Mouse (Mus musculus) limb, embryonic 10.5 days (tissue): ENCODE measurements around the gene Prickle3. TPM values are rescaled to one million over a fixed set of nuclear protein-coding genes. Genes with fewer than 3 reads are reported as not detected.

ENCODE experiments used
- DNase-seq: peaks from one replicate; pipeline ENCODE4 v3.0.0-alpha.2; 2017; ENCODE audit warnings: low spot score
- H3K27ac ChIP-seq: fragments of 300-500 bp; sonication (generic); 2 replicates; pipeline ENCODE4 v1.5.1; 2016; ENCODE audit warnings: mild to moderate bottlenecking
- H3K27me3 ChIP-seq: fragments of 300-500 bp; sonication (generic); 2 replicates; pipeline ENCODE4 v1.6.1; 2016; ENCODE audit warnings: low read depth, mild to moderate bottlenecking; ENCODE audit not compliant: poor library complexity, severe bottlenecking
- H3K36me3 ChIP-seq: fragments of 300-500 bp; sonication (generic); 2 replicates; pipeline ENCODE4 v1.6.1; 2016; ENCODE audit warnings: mild to moderate bottlenecking, moderate library complexity
- H3K4me1 ChIP-seq: fragments of 300-500 bp; sonication (generic); 2 replicates; pipeline ENCODE4 v1.6.1; 2016
- H3K4me3 ChIP-seq: fragments of 300-500 bp; sonication (generic); 2 replicates; pipeline ENCODE4 v1.5.1; 2016; ENCODE audit warnings: mild to moderate bottlenecking, moderate library complexity
- H3K9me3 ChIP-seq: fragments of 300-500 bp; sonication (generic); replicated peaks from 2 replicates; pipeline ENCODE4 v1.6.1; 2016; ENCODE audit warnings: mild to moderate bottlenecking
- WGBS: fragments of 180-500 bp; shearing (Covaris S2); methylation state at CpG from one replicate; pipeline ENCODE4 v1.1.7; 2016; 5-methylcytosine and 5-hydroxymethylcytosine counted together
- polyA plus RNA-seq: library from polyadenylated mRNA; unstranded; fragments of >200 nt; fragmentation: Nextera tagmentation; extraction: Ambion mirVana; gene quantifications from 2 replicates; pipeline ENCODE4 v1.2.1, GENCODE M21; 2016

Gene Prickle3
- polyA plus RNA-seq: 6.4 and 9.1 TPM in 2 replicates

- no peaks in the 10 kb centered on the region for H3K9me3 ChIP-seq
- H3K4me3 ChIP-seq: peak within 1 kb of the TSS; percentile 55
- peaks cover 27% of the 10 kb centered on the region for H3K4me1 ChIP-seq
- no peaks in the 10 kb centered on the region for H3K27me3 ChIP-seq
- no peaks in the 10 kb centered on the region for H3K36me3 ChIP-seq
- H3K27ac ChIP-seq: peak within 1 kb of the TSS; percentile 85
- WGBS: 5% methylated on average over 26 of the region's 26 CpGs
- DNase-seq: peak; percentile 40
These were observed at the start of gene Prickle3 for GRCm38 (mm10) chrX:7657221-7657639. TSS of gene Prickle3 (plus strand) at chrX:7657260.

DNA sequence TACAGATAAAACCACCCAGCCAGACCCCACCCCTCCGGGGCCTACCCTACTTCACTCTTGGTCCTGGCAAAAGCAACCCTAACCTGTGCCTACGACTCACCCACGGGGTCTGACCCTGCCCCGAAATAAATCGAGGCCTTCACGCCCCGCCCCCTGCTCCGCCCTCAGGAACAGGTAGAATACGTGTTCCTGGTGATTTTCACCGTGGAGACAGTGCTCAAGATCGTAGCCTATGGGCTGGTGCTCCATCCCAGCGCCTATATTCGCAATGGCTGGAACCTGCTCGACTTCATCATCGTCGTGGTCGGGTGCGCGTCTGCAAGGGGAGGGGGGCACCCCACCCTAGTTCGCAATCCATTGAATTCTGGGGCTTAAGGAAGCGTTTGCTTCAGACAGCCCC, 47.0 kb upstream of the Prickle3 start:
- H3K27ac ChIP-seq: no peak overlapping the region
- DNase-seq: no peak
- 0 out of 2 replicates have a peak, but pooled peaks cover 3% of the 10 kb centered on the region for H3K4me1 ChIP-seq
- peak overlapping the region; percentile 50 for H3K4me3 ChIP-seq
- WGBS: 25% methylated on average over 21 of the region's 21 CpGs
- no peaks in the 10 kb centered on the region for H3K36me3 ChIP-seq
- peaks cover 21% of the 10 kb centered on the region for H3K27me3 ChIP-seq
- no peaks in the 10 kb centered on the region for H3K9me3 ChIP-seq

DNA sequence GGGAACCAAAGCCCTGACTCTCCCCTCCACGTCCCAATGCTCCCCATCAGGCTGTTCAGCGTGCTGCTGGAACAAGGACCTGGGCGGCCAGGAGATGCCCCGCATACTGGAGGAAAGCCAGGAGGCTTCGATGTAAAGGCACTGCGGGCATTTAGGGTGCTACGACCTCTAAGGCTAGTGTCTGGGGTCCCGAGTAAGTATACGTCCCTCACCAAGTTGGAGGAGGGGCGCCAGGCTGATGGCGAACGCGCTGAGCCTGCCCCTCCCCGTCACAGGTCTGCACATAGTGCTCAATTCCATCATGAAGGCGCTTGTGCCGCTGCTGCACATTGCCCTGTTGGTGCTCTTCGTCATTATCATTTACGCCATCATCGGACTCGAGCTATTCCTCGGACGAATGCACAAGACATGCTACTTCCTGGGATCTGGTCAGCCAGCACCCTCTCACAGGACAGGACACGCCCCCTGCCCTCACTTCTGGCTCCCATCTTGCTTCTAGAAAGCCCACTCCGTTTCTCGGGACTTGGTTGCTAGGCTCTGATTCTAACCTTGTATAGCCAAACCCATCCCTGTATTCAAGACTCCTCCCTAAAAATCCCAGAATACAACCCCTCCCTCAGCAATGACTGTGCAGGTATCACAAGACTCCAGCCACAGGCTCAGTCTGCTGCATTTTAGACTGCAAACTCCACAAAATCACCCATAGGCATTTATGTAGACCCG, 46.4 kb upstream of the Prickle3 start:
- H3K36me3 ChIP-seq: no peaks in the 10 kb centered on the region
- H3K9me3 ChIP-seq: no peaks in the 10 kb centered on the region
- 17% methylated on average over 26 of the region's 26 CpGs for WGBS
- H3K27me3 ChIP-seq: peaks cover 21% of the 10 kb centered on the region
- no peak overlapping the region for H3K27ac ChIP-seq
- 0 out of 2 replicates have a peak, but pooled peaks cover 3% of the 10 kb centered on the region for H3K4me1 ChIP-seq
- peak overlapping the region; percentile 50 for H3K4me3 ChIP-seq
- DNase-seq: peak; percentile 31

DNA sequence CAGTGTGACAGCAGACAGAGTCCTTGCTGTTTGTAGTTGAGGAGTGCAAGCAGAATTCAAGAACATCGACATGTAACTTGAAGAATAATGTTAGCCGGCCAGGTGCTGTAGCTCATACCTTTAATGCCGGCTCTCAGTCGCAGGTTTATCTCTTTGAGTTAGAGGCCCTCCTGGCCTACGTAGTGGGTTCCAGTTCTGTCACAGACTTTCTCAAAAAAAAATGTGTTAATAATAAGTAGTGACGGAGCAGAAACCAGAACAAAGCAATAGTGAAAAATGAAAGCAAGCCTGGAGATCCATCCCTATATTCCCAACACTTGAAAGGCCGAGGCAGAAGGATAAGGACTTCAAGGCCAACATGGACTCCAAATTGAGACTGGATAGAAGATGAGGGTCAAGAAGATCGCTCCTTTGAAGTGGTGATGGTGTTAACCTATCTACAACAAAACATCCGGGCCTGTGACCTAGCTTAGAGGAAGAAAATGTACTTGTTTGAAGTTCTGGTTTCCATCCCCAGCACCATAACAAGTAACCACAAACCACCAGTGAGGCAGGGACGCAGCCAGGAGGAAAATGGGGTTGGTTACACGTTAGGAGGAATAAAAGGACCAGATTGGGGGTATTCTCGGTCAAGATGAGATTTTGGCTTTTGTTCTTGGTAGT, 39.0 kb upstream of the Prickle3 start:
- Histone ChIP-seq H3K36me3 (no peaks in the 10 kb centered on the region), H3K27me3 (no peaks in the 10 kb centered on the region), H3K4me3 (no peak overlapping the region), H3K4me1 (no peaks in the 10 kb centered on the region), H3K9me3 (no peaks in the 10 kb centered on the region), H3K27ac (no peak overlapping the region)
- DNase-seq: no peak
- WGBS: 83% methylated on average over 12 of the region's 12 CpGs

DNA sequence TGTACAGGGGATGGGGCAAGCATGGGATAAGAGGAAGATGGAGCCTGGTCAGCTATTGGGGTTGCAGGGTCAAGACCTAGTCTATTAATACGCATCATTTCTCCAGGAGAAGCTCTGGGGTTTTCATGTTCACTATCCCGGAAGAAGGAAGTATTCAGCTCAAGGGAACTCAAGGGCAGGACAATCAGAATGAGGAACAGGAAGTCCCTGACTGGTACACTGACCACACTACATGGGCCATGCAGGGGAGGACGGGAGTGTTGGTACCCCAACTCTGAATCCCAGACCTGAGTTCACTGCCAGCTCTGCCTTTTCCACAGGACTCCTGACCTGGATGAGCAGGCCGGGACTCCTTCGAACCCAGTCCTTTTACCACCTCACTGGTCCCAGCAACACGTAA, 24.5 kb upstream of the Prickle3 start:
- Histone ChIP-seq H3K4me1 (no peaks in the 10 kb centered on the region), H3K4me3 (no peak overlapping the region), H3K27ac (no peak overlapping the region), H3K9me3 (no peaks in the 10 kb centered on the region), H3K27me3 (no peaks in the 10 kb centered on the region), H3K36me3 (no peaks in the 10 kb centered on the region)
- no peak for DNase-seq
- 94% methylated on average over 6 of the region's 6 CpGs for WGBS

GRCm38 (mm10) chrX:7635101-7635500, 22.0 kb upstream of the Prickle3 start:
- H3K4me3 ChIP-seq: no peak overlapping the region
- peaks cover 17% of the 10 kb centered on the region for H3K27me3 ChIP-seq
- no peaks in the 10 kb centered on the region; the same call in 1 of the 2 replicates for H3K9me3 ChIP-seq
- no peak overlapping the region for H3K27ac ChIP-seq
- no peaks in the 10 kb centered on the region for H3K36me3 ChIP-seq
- 68% methylated on average over 3 of the region's 3 CpGs for WGBS
- no peak for DNase-seq
- H3K4me1 ChIP-seq: peaks cover 8% of the 10 kb centered on the region

- H3K4me3 ChIP-seq: peak within 1 kb of the TSS; percentile 45
- H3K27me3 ChIP-seq: peaks cover 30% of the 10 kb centered on the region
- no peak within 1 kb of the TSS for H3K27ac ChIP-seq
- WGBS: 8% methylated on average over 42 of the region's 42 CpGs
- peaks cover 8% of the 10 kb centered on the region for H3K4me1 ChIP-seq
- DNase-seq: peak; percentile 90
- no peaks in the 10 kb centered on the region; the same call in 1 of the 2 replicates for H3K9me3 ChIP-seq
- no peaks in the 10 kb centered on the region for H3K36me3 ChIP-seq
These were observed 18.5 kb upstream of the Prickle3 start, which contains the start of gene Syp for GRCm38 (mm10) chrX:7638401-7639091. TSS of gene Syp (plus strand) at chrX:7638471.

DNA sequence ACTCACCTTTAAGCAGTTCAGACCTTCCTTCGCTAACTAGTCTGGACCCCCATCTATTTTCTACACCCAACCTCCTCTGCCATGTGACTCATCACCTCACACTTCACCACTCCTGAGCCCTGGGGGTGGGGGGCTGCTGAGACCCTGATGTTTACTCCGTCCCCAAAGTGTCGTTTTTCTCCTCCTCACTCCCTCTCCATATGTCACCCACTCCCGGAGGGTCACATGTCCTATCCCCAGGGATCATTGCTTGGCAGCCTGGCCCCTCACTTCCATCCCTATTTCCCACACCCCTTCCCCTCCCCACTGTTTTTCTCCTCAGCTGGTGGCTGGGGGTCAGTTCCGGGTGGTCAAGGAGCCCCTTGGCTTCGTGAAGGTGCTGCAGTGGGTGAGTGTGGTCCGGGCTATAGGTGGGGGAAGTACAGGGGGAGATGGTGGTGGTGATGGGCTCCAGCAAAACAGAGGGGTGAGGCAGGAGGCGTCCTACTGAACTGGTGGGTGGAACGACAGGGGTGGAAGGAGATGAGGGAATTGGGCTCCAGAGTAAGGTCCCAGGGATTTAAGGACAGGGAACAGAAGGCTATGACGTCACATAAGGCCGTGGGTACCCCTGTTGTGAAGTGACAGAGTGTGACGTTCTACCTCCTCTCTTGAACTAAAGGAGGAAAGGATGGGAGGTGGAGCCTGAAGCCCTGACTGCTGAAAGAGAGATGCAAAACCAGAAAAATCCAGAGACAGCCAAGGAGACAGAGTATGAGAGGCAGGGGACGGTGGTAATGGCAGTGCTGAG, 17.3 kb upstream of the Prickle3 start:
- no peak overlapping the region; the same call in 1 of the 2 replicates for H3K4me3 ChIP-seq
- DNase-seq: no peak
- H3K36me3 ChIP-seq: no peaks in the 10 kb centered on the region
- H3K4me1 ChIP-seq: peaks cover 8% of the 10 kb centered on the region
- H3K27ac ChIP-seq: no peak overlapping the region
- peaks cover 30% of the 10 kb centered on the region for H3K27me3 ChIP-seq
- H3K9me3 ChIP-seq: no peaks in the 10 kb centered on the region; the same call in 1 of the 2 replicates
- WGBS: 13% methylated on average over 13 of the region's 13 CpGs

DNA sequence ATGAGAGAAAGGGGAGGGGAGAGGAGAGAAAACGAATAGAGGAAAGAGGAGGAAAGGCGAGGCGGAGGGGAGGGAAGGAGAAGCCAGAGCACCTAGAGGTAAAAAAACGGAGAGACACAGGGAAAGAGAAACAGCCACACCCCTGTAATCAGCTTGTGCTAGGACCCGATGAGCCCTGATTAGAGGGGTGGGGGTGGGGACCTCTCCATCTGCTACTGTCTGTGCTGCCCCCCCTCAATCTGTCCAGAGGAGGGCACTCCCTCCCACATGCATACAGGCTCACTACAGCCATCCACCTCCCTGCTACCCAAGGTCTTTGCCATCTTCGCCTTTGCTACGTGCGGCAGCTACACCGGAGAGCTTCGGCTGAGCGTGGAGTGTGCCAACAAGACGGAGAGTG, 16.3 kb upstream of the Prickle3 start:
- no peak overlapping the region for H3K27ac ChIP-seq
- H3K36me3 ChIP-seq: no peaks in the 10 kb centered on the region
- peaks cover 8% of the 10 kb centered on the region for H3K4me1 ChIP-seq
- H3K27me3 ChIP-seq: peaks cover 30% of the 10 kb centered on the region
- DNase-seq: no peak
- H3K4me3 ChIP-seq: no peak overlapping the region
- 26% methylated on average over 11 of the region's 12 CpGs for WGBS
- no peaks in the 10 kb centered on the region; the same call in 1 of the 2 replicates for H3K9me3 ChIP-seq

DNA sequence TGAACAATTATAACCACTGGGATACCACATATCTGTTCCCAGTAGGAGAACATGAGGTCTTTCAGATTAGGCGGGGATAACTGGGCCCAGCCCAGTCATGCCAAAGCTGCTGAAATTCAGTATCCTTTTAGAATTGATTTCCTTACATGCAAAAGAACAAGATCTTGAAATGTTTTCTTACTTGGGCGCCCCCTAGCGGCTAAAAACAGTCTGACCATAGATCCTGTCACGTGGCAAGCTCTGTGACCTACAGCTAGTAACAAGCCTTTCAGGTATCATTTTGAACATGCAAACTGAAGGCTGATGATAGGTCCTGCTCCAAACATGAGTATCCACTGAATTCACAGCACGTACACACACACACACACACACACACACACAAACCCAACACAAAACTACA, 11.7 kb upstream of the Prickle3 start:
- no peaks in the 10 kb centered on the region for H3K9me3 ChIP-seq
- DNase-seq: peak; percentile 78
- 11% methylated on average over 5 of the region's 5 CpGs for WGBS
- H3K27me3 ChIP-seq: peaks cover 12% of the 10 kb centered on the region
- H3K36me3 ChIP-seq: no peaks in the 10 kb centered on the region
- 0 out of 2 replicates have a peak, but pooled peaks cover 3% of the 10 kb centered on the region for H3K4me1 ChIP-seq
- no peak overlapping the region for H3K4me3 ChIP-seq
- H3K27ac ChIP-seq: no peak overlapping the region

DNA sequence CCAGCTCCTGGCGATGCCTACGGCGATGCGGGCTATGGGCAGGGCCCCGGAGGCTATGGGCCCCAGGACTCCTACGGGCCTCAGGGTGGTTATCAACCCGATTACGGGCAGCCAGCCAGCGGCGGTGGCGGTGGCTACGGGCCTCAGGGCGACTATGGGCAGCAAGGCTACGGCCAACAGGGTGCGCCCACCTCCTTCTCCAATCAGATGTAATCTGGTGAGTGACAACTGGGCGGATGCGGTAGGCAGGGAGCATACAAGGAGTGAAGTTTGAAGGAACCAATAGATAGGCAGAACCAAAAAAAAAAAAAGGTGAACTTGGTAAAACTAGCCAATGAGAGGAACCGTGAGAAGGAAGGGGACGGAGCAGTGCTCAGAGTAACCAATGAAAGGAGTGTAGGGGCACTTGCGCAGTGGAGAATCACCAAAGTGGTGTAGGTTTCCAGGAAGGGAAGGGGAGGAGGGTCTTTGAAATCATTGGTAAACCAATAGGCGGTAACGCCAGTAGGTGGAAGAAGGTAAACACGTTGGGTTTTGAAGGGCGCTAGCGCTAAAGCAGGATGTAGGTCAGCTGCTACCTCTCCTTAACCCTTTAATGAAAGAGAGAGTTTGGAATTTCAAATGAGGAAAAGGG, 8.3 kb upstream of the Prickle3 start:
- 9% methylated on average over 25 of the region's 25 CpGs for WGBS
- H3K27ac ChIP-seq: peak overlapping the region; percentile 88
- peak; percentile 67 for DNase-seq
- peak overlapping the region; percentile 60 for H3K4me3 ChIP-seq
- H3K27me3 ChIP-seq: no peaks in the 10 kb centered on the region
- H3K36me3 ChIP-seq: no peaks in the 10 kb centered on the region
- no peaks in the 10 kb centered on the region for H3K9me3 ChIP-seq
- 0 out of 2 replicates have a peak, but pooled peaks cover 3% of the 10 kb centered on the region for H3K4me1 ChIP-seq
